Mouse (Mus musculus) neural tube, embryonic 13.5 days (tissue): ENCODE data around the gene Vasn. TPM values are rescaled to one million over a fixed set of nuclear protein-coding genes. Genes with fewer than 3 reads are reported as not detected.
"Not testable (repeated sequence)": the region's sequence is repeated elsewhere in the genome, so short reads cannot be mapped to it uniquely, and the experiment has no call there.

Experiments
- ATAC-seq: fragments of 200-750 bp; cut with Nextera tagmentation; 2 replicates; pipeline ENCODE4 v1.8.0; 2017; ENCODE audit warnings: low read depth, mild to moderate bottlenecking, moderate TSS enrichment, moderate library complexity
- H3K27ac ChIP-seq: fragments of 300-500 bp; sonication (generic); replicated peaks from 2 replicates; pipeline ENCODE4 v1.5.1; 2015; ENCODE audit warnings: moderate library complexity, mild to moderate bottlenecking, inconsistent platforms
- H3K27me3 ChIP-seq: fragments of 300-500 bp; sonication (generic); 2 replicates; pipeline ENCODE4 v1.6.1; 2015; ENCODE audit warnings: mild to moderate bottlenecking, inconsistent platforms
- H3K36me3 ChIP-seq: fragments of 300-500 bp; sonication (generic); 2 replicates; pipeline ENCODE4 v1.6.1; 2015; ENCODE audit warnings: mild to moderate bottlenecking, inconsistent platforms
- H3K4me1 ChIP-seq: fragments of 300-500 bp; sonication (generic); replicated peaks from 2 replicates; pipeline ENCODE4 v1.6.1; 2015; ENCODE audit warnings: inconsistent platforms
- H3K4me2 ChIP-seq: fragments of 300-500 bp; sonication (generic); 2 replicates; pipeline ENCODE4 v1.6.1; 2015; ENCODE audit warnings: inconsistent platforms, mild to moderate bottlenecking, moderate library complexity
- H3K4me3 ChIP-seq: fragments of 300-500 bp; sonication (generic); 2 replicates; pipeline ENCODE4 v1.5.1; 2015; ENCODE audit warnings: mild to moderate bottlenecking, inconsistent platforms
- H3K9ac ChIP-seq: fragments of 300-500 bp; sonication (generic); 2 replicates; pipeline ENCODE4 v1.6.1; 2015; ENCODE audit warnings: moderate library complexity, mild to moderate bottlenecking, inconsistent platforms
- H3K9me3 ChIP-seq: fragments of 300-500 bp; sonication (generic); 2 replicates; pipeline ENCODE4 v1.6.1; 2016; ENCODE audit warnings: inconsistent platforms
- WGBS: fragments of 180-500 bp; shearing (Covaris S2); methylation state at CpG from one replicate; pipeline ENCODE4 v1.1.7; 2015; 5-methylcytosine and 5-hydroxymethylcytosine counted together
- polyA plus RNA-seq: library from polyadenylated mRNA; unstranded; fragments of >200 nt; fragmentation: Nextera tagmentation; extraction: Ambion mirVana; gene quantifications from 2 replicates; pipeline ENCODE4 v1.2.1, GENCODE M21; 2015

Vasn gene
- polyA plus RNA-seq, 1 experiment from 2014 or later: 6.7 TPM

- no peak for ATAC-seq
- peak overlapping the region; percentile 99 for H3K4me2 ChIP-seq
- H3K4me1 ChIP-seq: peaks cover 37% of the 10 kb centered on the region
- H3K27ac ChIP-seq: no peak overlapping the region
- H3K9me3 ChIP-seq: no peaks in the 10 kb centered on the region
- peak overlapping the region; percentile 95; the same call in 1 of the 2 replicates for H3K4me3 ChIP-seq
- H3K36me3 ChIP-seq: peaks cover 10% of the 10 kb centered on the region
- no peaks in the 10 kb centered on the region for H3K27me3 ChIP-seq
- H3K9ac ChIP-seq: peak overlapping the region; percentile 91
- WGBS: 79% methylated on average over 4 of the region's 4 CpGs
Observed at GRCm38 (mm10) chr16:4682628-4683179, 43.0 kb downstream of the Vasn start.

GRCm38 (mm10) chr16:4683193-4683580 lies 43.4 kb downstream of the Vasn start:
- ATAC-seq: no peak

GRCm38 (mm10) chr16:4683581-4684456 lies 44.1 kb downstream of the Vasn start:
- Histone ChIP-seq H3K9ac (peak overlapping the region; percentile 91), H3K27me3 (no peaks in the 10 kb centered on the region), H3K4me3 (peak overlapping the region; percentile 95), H3K36me3 (peaks cover 19% of the 10 kb centered on the region), H3K4me2 (peak overlapping the region; percentile 99), H3K9me3 (no peaks in the 10 kb centered on the region), H3K4me1 (peaks cover 26% of the 10 kb centered on the region), H3K27ac (peak overlapping the region; percentile 85)
- under 1% methylated on average over 54 of the region's 54 CpGs for WGBS
- peak; percentile 87 for ATAC-seq

More at GRCm38 (mm10) chr16:4683193-4683580, 43.4 kb downstream of the Vasn start:
- Histone ChIP-seq H3K27me3 (no peaks in the 10 kb centered on the region), H3K27ac (peak overlapping the region; percentile 85), H3K9ac (peak overlapping the region; percentile 91), H3K4me3 (peak overlapping the region; percentile 95), H3K4me1 (peaks cover 32% of the 10 kb centered on the region), H3K9me3 (no peaks in the 10 kb centered on the region), H3K4me2 (peak overlapping the region; percentile 99), H3K36me3 (peaks cover 14% of the 10 kb centered on the region)
- WGBS: 34% methylated on average over 9 of the region's 9 CpGs

GRCm38 (mm10) chr16:4684457-4684791 lies 44.7 kb downstream of the Vasn start:
- Histone ChIP-seq H3K4me3 (peak overlapping the region; percentile 95), H3K4me2 (peak overlapping the region; percentile 99), H3K4me1 (peaks cover 22% of the 10 kb centered on the region), H3K9me3 (no peaks in the 10 kb centered on the region; the same call in 1 of the 2 replicates), H3K27me3 (no peaks in the 10 kb centered on the region), H3K27ac (peak overlapping the region; percentile 85; the same call in 1 of the 2 replicates), H3K9ac (peak overlapping the region; percentile 91), H3K36me3 (peaks cover 25% of the 10 kb centered on the region)
- peak; percentile 16; the same call in 1 of the 2 replicates for ATAC-seq
- under 1% methylated on average over 9 of the region's 9 CpGs for WGBS

- H3K9me3 ChIP-seq, H3K27ac ChIP-seq, H3K27me3 ChIP-seq, H3K4me3 ChIP-seq, H3K4me2 ChIP-seq, H3K9ac ChIP-seq, ATAC-seq: not testable (repeated sequence)
- peaks cover 72% of the 10 kb centered on the region for H3K36me3 ChIP-seq
- WGBS: 97% methylated on average over 4 of the region's 4 CpGs
- peaks cover 14% of the 10 kb centered on the region for H3K4me1 ChIP-seq
Observed at GRCm38 (mm10) chr16:4689371-4689770, 49.6 kb downstream of the Vasn start.

Other genes starting within 250 kb of the Vasn start
- gene Adcy9, start 219.4 kb upstream of the Vasn start, polyA plus RNA-seq: 2.8 and 2.9 TPM in 2 replicates
- gene Srl, start 98.1 kb upstream of the Vasn start, polyA plus RNA-seq: 28.9 and 31.8 TPM in 2 replicates
- 10.2 TPM in 2 replicates for gene Tfap4, start 80.1 kb upstream of the Vasn start, polyA plus RNA-seq
- 22.2 and 28.8 TPM in 2 replicates for gene Glis2, start 45.2 kb upstream of the Vasn start, polyA plus RNA-seq
- gene Pam16, start 15.0 kb upstream of the Vasn start, polyA plus RNA-seq: 152 and 169 TPM in 2 replicates
- gene Dnaja3, start within 50 bp of the Vasn start, polyA plus RNA-seq: 55.7 and 59.2 TPM in 2 replicates
- 27.9 and 33.5 TPM in 2 replicates for gene Coro7, start 39.8 kb downstream of the Vasn start, polyA plus RNA-seq
- gene Nmral1, start 79.4 kb downstream of the Vasn start, polyA plus RNA-seq: 55.5 and 57.2 TPM in 2 replicates
- gene Hmox2, start 86.4 kb downstream of the Vasn start, polyA plus RNA-seq: 102 and 108 TPM in 2 replicates
- gene Cdip1, start 150.4 kb downstream of the Vasn start, polyA plus RNA-seq: 100 and 109 TPM in 2 replicates
- 0.42 and 0.52 TPM in 2 replicates for gene 4930562C15Rik, start 195.5 kb downstream of the Vasn start, polyA plus RNA-seq
- 54.4 and 66.3 TPM in 2 replicates for gene Ubald1, start 240.4 kb downstream of the Vasn start, polyA plus RNA-seq
- gene Mgrn1, start 246.3 kb downstream of the Vasn start, polyA plus RNA-seq: 105 and 110 TPM in 2 replicates